Mouse (Mus musculus): ENCODE data around the gene Gm4884. TPM values are rescaled to one million over a fixed set of nuclear protein-coding genes. Genes with fewer than 3 reads are reported as not detected.
"Not testable (repeated sequence)": the region's sequence is repeated elsewhere in the genome, so short reads cannot be mapped to it uniquely, and the experiment has no call there.

The Gm4884 gene
- total RNA-seq (2014; rRNA removed) = not detected in 2 replicates
- polyA plus RNA-seq (2012; rRNA removed) = not detected in 2 replicates

GRCm38 (mm10) chr7:41032419-41032818 lies at the start of gene Gm4884:
Gene Gm4884, plus strand, starts transcription at chr7:41032719.
- H3K27me3 ChIP-seq (ENCODE audit: control insufficient read depth, insufficient read depth, low read length); H3K27ac ChIP-seq (replicated peaks; ENCODE audit: insufficient read depth, low read depth, low read length); DNase-seq (ENCODE audit: extremely low read depth, low read depth, low spot score); H3K36me3 ChIP-seq (ENCODE audit: control insufficient read depth, insufficient read depth, low read length); H3K79me2 ChIP-seq (ENCODE audit: control insufficient read depth, insufficient read depth, low read length); H3K4me1 ChIP-seq (ENCODE audit: control insufficient read depth, insufficient read depth, low read length); H3K9ac ChIP-seq (ENCODE audit: low read depth, low read length); H3K4me3 ChIP-seq (ENCODE audit: insufficient read depth, low read depth, low read length): not testable (repeated sequence)
- WGBS = 89% methylated on average over 1 of the region's 1 CpGs

GRCm38 (mm10) chr7:40987243-40987642 lies 45.3 kb upstream of the Gm4884 start, which contains the start of gene 4930433I11Rik:
Gene 4930433I11Rik, plus strand, starts transcription at chr7:40987543.
- Histone ChIP-seq H3K27ac (replicated peaks; ENCODE audit: insufficient read depth, low read depth, low read length) (no peak within 1 kb of the TSS), H3K36me3 (ENCODE audit: control insufficient read depth, insufficient read depth, low read length) (no peaks in the 10 kb centered on the region), H3K9ac (ENCODE audit: low read depth, low read length) (no peak within 1 kb of the TSS), H3K27me3 (ENCODE audit: control insufficient read depth, insufficient read depth, low read length) (no peaks in the 10 kb centered on the region), H3K79me2 (ENCODE audit: control insufficient read depth, insufficient read depth, low read length) (no peaks in the 10 kb centered on the region), H3K4me1 (ENCODE audit: control insufficient read depth, insufficient read depth, low read length) (no peaks in the 10 kb centered on the region), H3K4me3 (ENCODE audit: insufficient read depth, low read depth, low read length) (no peak within 1 kb of the TSS)
- no peak for DNase-seq (ENCODE audit: extremely low read depth, low read depth, low spot score)
- no peak for TF ChIP-seq POLR2A (IDR thresholded peaks at IDR 0.05; ENCODE audit: extremely low read depth, insufficient read depth, low read length)
- TF ChIP-seq CTCF (IDR thresholded peaks at IDR 0.05; ENCODE audit: low read depth, low read length) = no peak
- WGBS = 80% methylated on average over 1 of the region's 1 CpGs

GRCm38 (mm10) chr7:41044058-41044457 lies 11.5 kb downstream of the Gm4884 start:
- not testable (repeated sequence) for H3K27ac ChIP-seq (replicated peaks; ENCODE audit: insufficient read depth, low read depth, low read length); H3K9ac ChIP-seq (ENCODE audit: low read depth, low read length); H3K79me2 ChIP-seq (ENCODE audit: control insufficient read depth, insufficient read depth, low read length); H3K4me3 ChIP-seq (ENCODE audit: insufficient read depth, low read depth, low read length); H3K4me1 ChIP-seq (ENCODE audit: control insufficient read depth, insufficient read depth, low read length); H3K27me3 ChIP-seq (ENCODE audit: control insufficient read depth, insufficient read depth, low read length); H3K36me3 ChIP-seq (ENCODE audit: control insufficient read depth, insufficient read depth, low read length); DNase-seq (ENCODE audit: extremely low read depth, low read depth, low spot score)
- 50% methylated on average over 3 of the region's 3 CpGs for WGBS

Other genes with a start within 250 kb of the Gm4884 start
- gene Vstm2b, start 134.4 kb upstream of the Gm4884 start, total RNA-seq (2014; rRNA removed) = not detected in 2 replicates
- gene Vstm2b, start 134.4 kb upstream of the Gm4884 start, polyA plus RNA-seq (2012; rRNA removed) = not detected in 2 replicates
- not detected in 2 replicates for gene 4930433I11Rik, start 45.2 kb upstream of the Gm4884 start, total RNA-seq (2014; rRNA removed)
- gene 4930433I11Rik, start 45.2 kb upstream of the Gm4884 start, polyA plus RNA-seq (2012; rRNA removed) = not detected in 2 replicates
- gene Gm5592, start 121.1 kb downstream of the Gm4884 start, total RNA-seq (2014; rRNA removed) = not detected in 2 replicates
- not detected in 2 replicates for gene Gm5592, start 121.1 kb downstream of the Gm4884 start, polyA plus RNA-seq (2012; rRNA removed)